Mouse (Mus musculus): ENCODE measurements around the gene Bcorl1. TPM values are rescaled to one million over a fixed set of nuclear protein-coding genes. Genes with fewer than 3 reads are reported as not detected.
"Not testable (repeated sequence)": the region's sequence is repeated elsewhere in the genome, so short reads cannot be mapped to it uniquely, and the experiment has no call there.

The Bcorl1 gene
- polyA plus RNA-seq, 1 experiment from 2014 or later, result 5.1 TPM

DNA sequence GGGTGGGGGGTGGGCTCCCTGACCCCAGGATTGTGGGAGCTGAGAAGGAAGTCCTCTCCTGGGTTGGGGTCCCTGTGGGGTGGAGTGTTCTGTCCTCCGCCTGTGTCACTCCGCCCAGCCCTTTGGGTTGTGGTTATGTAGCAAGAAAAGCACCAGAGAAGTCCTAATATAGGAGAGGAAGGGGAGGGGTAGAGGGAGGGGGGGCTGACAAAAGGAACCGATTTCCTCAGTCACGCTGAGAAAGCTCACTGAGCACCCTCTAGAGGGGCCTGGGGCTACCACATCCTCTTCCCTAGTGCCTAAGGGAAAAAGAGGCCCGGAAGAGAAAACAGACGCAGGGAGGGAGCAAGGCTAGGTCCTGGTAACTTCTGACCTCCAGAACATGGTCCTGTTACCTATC is 88.4 kb downstream of the Bcorl1 start:
- H3K4me1 ChIP-seq (replicated peaks), result 0 out of 2 replicates have a peak, but pooled peaks cover 18% of the 10 kb centered on the region
- WGBS, result 58% methylated on average over 6 of the region's 6 CpGs
- ATAC-seq, result no peak

GRCm38 (mm10) chrX:48432599-48433526 is 91.7 kb downstream of the Bcorl1 start:
- WGBS, result 63% methylated on average over 15 of the region's 15 CpGs
- H3K36me3 ChIP-seq, result no peaks in the 10 kb centered on the region
- ATAC-seq, result peak; percentile 40
- H3K4me3 ChIP-seq (replicated peaks), result no peak overlapping the region
- H3K9me3 ChIP-seq, result no peaks in the 10 kb centered on the region
- no peaks in the 10 kb centered on the region for H3K27me3 ChIP-seq (replicated peaks)
- no peak overlapping the region for H3K9ac ChIP-seq
- H3K27ac ChIP-seq, result peak overlapping the region; percentile 17; the same call in 1 of the 2 replicates
- H3K4me2 ChIP-seq (replicated peaks), result peak overlapping the region; percentile 24; the same call in 1 of the 2 replicates
- H3K4me1 ChIP-seq (replicated peaks), result 0 out of 2 replicates have a peak, but pooled peaks cover 18% of the 10 kb centered on the region

More for the DNA sequence above, 88.4 kb downstream of the Bcorl1 start:
- no peaks in the 10 kb centered on the region for H3K27me3 ChIP-seq (replicated peaks)
- no peak overlapping the region for H3K4me3 ChIP-seq (replicated peaks)
- no peak overlapping the region for H3K4me2 ChIP-seq (replicated peaks)
- no peak overlapping the region for H3K9ac ChIP-seq
- H3K27ac ChIP-seq, result no peak overlapping the region
- no peaks in the 10 kb centered on the region for H3K36me3 ChIP-seq
- no peaks in the 10 kb centered on the region for H3K9me3 ChIP-seq

GRCm38 (mm10) chrX:48433527-48433899 is 92.4 kb downstream of the Bcorl1 start:
- peak overlapping the region; percentile 17; the same call in 1 of the 2 replicates for H3K27ac ChIP-seq
- H3K4me3 ChIP-seq (replicated peaks), result no peak overlapping the region
- 0 out of 2 replicates have a peak, but pooled peaks cover 20% of the 10 kb centered on the region for H3K4me1 ChIP-seq (replicated peaks)
- 35% methylated on average over 6 of the region's 6 CpGs for WGBS
- H3K4me2 ChIP-seq (replicated peaks), result peak overlapping the region; percentile 24; the same call in 1 of the 2 replicates
- no peaks in the 10 kb centered on the region for H3K27me3 ChIP-seq (replicated peaks)
- no peaks in the 10 kb centered on the region for H3K9me3 ChIP-seq
- peak; percentile 60 for ATAC-seq
- H3K36me3 ChIP-seq, result no peaks in the 10 kb centered on the region
- no peak overlapping the region for H3K9ac ChIP-seq

GRCm38 (mm10) chrX:48434251-48434650 is 93.1 kb downstream of the Bcorl1 start:
- H3K36me3 ChIP-seq, result no peaks in the 10 kb centered on the region
- H3K27me3 ChIP-seq (replicated peaks), result no peaks in the 10 kb centered on the region
- no peak overlapping the region for H3K4me3 ChIP-seq (replicated peaks)
- peaks cover 24% of the 10 kb centered on the region for H3K4me1 ChIP-seq (replicated peaks)
- no peak overlapping the region for H3K27ac ChIP-seq
- WGBS, result 71% methylated on average over 1 of the region's 1 CpGs
- H3K4me2 ChIP-seq (replicated peaks), result no peak overlapping the region
- ATAC-seq, result 0 out of 2 replicates have a peak, but pooled peaks have one; percentile 18
- no peaks in the 10 kb centered on the region for H3K9me3 ChIP-seq
- H3K9ac ChIP-seq, result no peak overlapping the region

DNA sequence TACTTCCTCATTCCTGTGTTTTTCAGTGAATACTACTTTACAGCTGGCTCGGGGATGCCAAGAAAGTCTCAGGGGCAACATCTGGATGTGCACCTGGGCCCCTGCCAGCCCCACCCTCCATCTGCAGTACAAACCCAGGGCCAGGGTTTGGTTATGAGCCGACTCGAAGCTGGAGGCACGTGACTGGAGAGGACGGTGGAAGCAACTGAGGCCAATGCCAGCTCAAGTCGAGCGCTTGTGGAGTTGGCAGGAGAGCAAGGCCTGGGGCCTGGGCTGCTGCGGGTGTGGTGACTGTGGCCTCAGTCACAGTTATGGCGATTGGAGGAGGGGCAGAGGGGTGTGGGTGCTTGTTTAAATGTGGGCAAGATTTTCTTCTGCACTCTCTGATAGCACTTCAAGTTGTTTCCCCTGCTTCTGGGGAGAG is 94.3 kb downstream of the Bcorl1 start:
- Histone ChIP-seq H3K4me1 (replicated peaks) (peaks cover 26% of the 10 kb centered on the region), H3K27me3 (replicated peaks) (no peaks in the 10 kb centered on the region), H3K9ac (no peak overlapping the region), H3K9me3 (no peaks in the 10 kb centered on the region), H3K36me3 (no peaks in the 10 kb centered on the region), H3K27ac (no peak overlapping the region), H3K4me3 (replicated peaks) (no peak overlapping the region), H3K4me2 (replicated peaks) (no peak overlapping the region)
- 65% methylated on average over 9 of the region's 9 CpGs for WGBS
- ATAC-seq, result no peak

- H3K9me3 ChIP-seq; H3K27ac ChIP-seq; H3K4me2 ChIP-seq (replicated peaks); H3K4me3 ChIP-seq (replicated peaks); H3K36me3 ChIP-seq; H3K27me3 ChIP-seq (replicated peaks); ATAC-seq; H3K9ac ChIP-seq: not testable (repeated sequence)
- 82% methylated on average over 6 of the region's 7 CpGs for WGBS
- H3K4me1 ChIP-seq (replicated peaks), result peaks cover 26% of the 10 kb centered on the region
Measured at GRCm38 (mm10) chrX:48436082-48436481, 94.9 kb downstream of the Bcorl1 start.

GRCm38 (mm10) chrX:48439036-48439435 is 97.9 kb downstream of the Bcorl1 start:
- H3K36me3 ChIP-seq, result no peaks in the 10 kb centered on the region
- H3K9me3 ChIP-seq, result no peaks in the 10 kb centered on the region
- H3K27ac ChIP-seq, result no peak overlapping the region
- H3K4me3 ChIP-seq (replicated peaks), result no peak overlapping the region
- no peak overlapping the region for H3K9ac ChIP-seq
- peaks cover 16% of the 10 kb centered on the region for H3K4me1 ChIP-seq (replicated peaks)
- H3K27me3 ChIP-seq (replicated peaks), result no peaks in the 10 kb centered on the region
- ATAC-seq, result peak; percentile 76
- H3K4me2 ChIP-seq (replicated peaks), result no peak overlapping the region
- 35% methylated on average over 4 of the region's 4 CpGs for WGBS

DNA sequence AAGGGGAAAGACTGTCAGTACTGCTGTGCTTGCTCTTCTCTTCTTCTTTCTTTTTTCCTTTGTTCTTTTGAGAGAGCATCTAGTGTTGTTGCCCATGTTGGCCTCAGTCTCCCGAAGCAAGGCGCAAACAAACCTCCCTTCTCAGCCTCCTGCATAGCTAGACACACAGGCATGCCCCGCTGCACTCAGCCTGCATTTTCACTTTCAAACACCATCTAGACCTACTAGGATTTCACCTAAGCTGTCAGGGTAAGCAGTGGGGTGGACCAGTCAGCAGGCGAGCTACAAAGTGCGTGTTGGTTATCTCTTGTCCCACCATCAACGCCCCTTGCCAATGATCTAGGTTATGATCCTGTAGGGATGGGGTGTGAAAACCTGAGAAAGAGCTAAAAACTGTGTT is 100.4 kb downstream of the Bcorl1 start:
- Histone ChIP-seq H3K4me3 (replicated peaks) (no peak overlapping the region), H3K27me3 (replicated peaks) (no peaks in the 10 kb centered on the region), H3K9me3 (no peaks in the 10 kb centered on the region), H3K27ac (no peak overlapping the region), H3K4me1 (replicated peaks) (peaks cover 8% of the 10 kb centered on the region), H3K36me3 (no peaks in the 10 kb centered on the region), H3K9ac (no peak overlapping the region), H3K4me2 (replicated peaks) (no peak overlapping the region)
- WGBS, result 88% methylated on average over 6 of the region's 6 CpGs
- ATAC-seq, result no peak

- Histone ChIP-seq H3K9ac (no peak overlapping the region), H3K9me3 (no peaks in the 10 kb centered on the region), H3K4me2 (replicated peaks) (no peak overlapping the region), H3K27me3 (replicated peaks) (no peaks in the 10 kb centered on the region), H3K4me1 (replicated peaks) (peaks cover 8% of the 10 kb centered on the region), H3K36me3 (no peaks in the 10 kb centered on the region), H3K4me3 (replicated peaks) (no peak overlapping the region), H3K27ac (no peak overlapping the region)
- WGBS, result 69% methylated on average over 7 of the region's 7 CpGs
- ATAC-seq, result no peak
Measured at GRCm38 (mm10) chrX:48441954-48442353, 100.8 kb downstream of the Bcorl1 start.

DNA sequence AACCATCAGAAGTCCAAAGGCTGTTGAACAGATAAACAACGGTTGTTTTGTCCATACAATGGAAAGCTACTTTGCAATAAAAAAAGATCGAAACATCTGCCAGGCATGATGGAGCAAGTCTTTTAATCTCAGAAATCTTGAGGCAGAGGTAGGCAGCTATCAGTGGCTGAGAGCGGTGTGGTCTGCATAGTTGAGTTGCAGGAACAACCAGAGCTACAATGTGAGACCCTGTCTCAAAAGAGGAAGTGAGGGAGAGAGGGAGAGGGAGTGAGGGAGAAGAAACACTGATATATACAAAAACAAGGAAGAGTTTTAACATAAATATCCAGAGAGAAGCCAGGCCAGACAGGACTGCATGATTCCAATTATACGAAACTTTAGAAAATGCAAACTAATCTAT is 103.5 kb downstream of the Bcorl1 start:
- Histone ChIP-seq H3K36me3 (no peaks in the 10 kb centered on the region), H3K4me2 (replicated peaks) (no peak overlapping the region), H3K9me3 (no peaks in the 10 kb centered on the region), H3K27me3 (replicated peaks) (no peaks in the 10 kb centered on the region), H3K4me3 (replicated peaks) (no peak overlapping the region), H3K4me1 (replicated peaks) (no peaks in the 10 kb centered on the region), H3K9ac (no peak overlapping the region), H3K27ac (no peak overlapping the region)
- 65% methylated on average over 4 of the region's 4 CpGs for WGBS
- ATAC-seq, result no peak

DNA sequence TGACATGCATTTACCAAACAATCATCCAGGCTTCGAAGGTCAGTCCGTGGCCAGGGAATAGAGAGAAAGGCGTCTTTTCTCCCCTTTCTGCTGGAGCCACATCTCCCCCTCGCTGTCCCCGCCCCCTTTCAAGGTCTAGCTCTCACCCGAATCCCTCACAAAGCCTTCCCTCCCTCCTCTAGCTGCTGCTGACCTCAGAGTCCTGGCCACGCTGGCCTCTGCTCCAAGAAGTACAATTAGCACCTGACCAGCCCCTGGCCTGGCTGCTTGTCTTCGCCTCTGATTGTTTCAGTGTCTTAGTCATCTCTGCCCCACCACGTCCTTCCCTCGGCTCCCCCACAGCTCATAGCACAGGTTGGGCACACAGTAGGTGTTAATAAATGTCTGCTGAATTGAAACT is 108.5 kb downstream of the Bcorl1 start:
- Histone ChIP-seq H3K4me1 (replicated peaks) (0 out of 2 replicates have a peak, but pooled peaks cover 3% of the 10 kb centered on the region), H3K9me3 (no peaks in the 10 kb centered on the region), H3K27ac (no peak overlapping the region), H3K27me3 (replicated peaks) (no peaks in the 10 kb centered on the region), H3K9ac (no peak overlapping the region), H3K4me2 (replicated peaks) (0 out of 2 replicates have a peak overlapping the region, but pooled peaks have one; percentile 17), H3K36me3 (no peaks in the 10 kb centered on the region), H3K4me3 (replicated peaks) (no peak overlapping the region)
- 42% methylated on average over 10 of the region's 10 CpGs for WGBS
- no peak for ATAC-seq

GRCm38 (mm10) chrX:48452231-48452890 is 111.2 kb downstream of the Bcorl1 start:
- no peaks in the 10 kb centered on the region for H3K9me3 ChIP-seq
- WGBS, result 27% methylated on average over 9 of the region's 9 CpGs
- no peaks in the 10 kb centered on the region for H3K36me3 ChIP-seq
- H3K4me3 ChIP-seq (replicated peaks), result peak overlapping the region; percentile 57
- no peaks in the 10 kb centered on the region for H3K27me3 ChIP-seq (replicated peaks)
- 0 out of 2 replicates have a peak, but pooled peaks cover 7% of the 10 kb centered on the region for H3K4me1 ChIP-seq (replicated peaks)
- peak overlapping the region; percentile 72 for H3K9ac ChIP-seq
- peak; percentile 35 for ATAC-seq
- peak overlapping the region; percentile 62 for H3K4me2 ChIP-seq (replicated peaks)
- H3K27ac ChIP-seq, result peak overlapping the region; percentile 79

All from intestine, embryonic 15.5 days (tissue).